Mouse (Mus musculus) midbrain, embryonic 11.5 days (tissue): Measurements from ENCODE around the gene Gm45753. TPM values are rescaled to one million over a fixed set of nuclear protein-coding genes. Genes with fewer than 3 reads are reported as not detected.
A peak's percentile ranks its signal among the peaks of the same experiment; 100 is the strongest.

Experiments used
- ATAC-seq: fragments of 200-750 bp; cut with Nextera tagmentation; 2 replicates; pipeline ENCODE4 v1.8.0; 2017; ENCODE audit warnings: moderate TSS enrichment, moderate library complexity; ENCODE audit not compliant: low FRiP score
- DNase-seq: peaks from one replicate; pipeline ENCODE4 v3.0.0; 2015; ENCODE audit warnings: low spot score; ENCODE audit errors: missing footprints
- H3K27ac ChIP-seq: fragments of 300-500 bp; sonication (generic); 2 replicates; pipeline ENCODE4 v1.5.1; 2014; ENCODE audit warnings: low read depth, low read length
- H3K27me3 ChIP-seq: fragments of 300-500 bp; sonication (generic); 2 replicates; pipeline ENCODE4 v1.6.1; 2014; ENCODE audit warnings: mild to moderate bottlenecking, low read length, moderate library complexity, mixed read lengths; ENCODE audit not compliant: control insufficient read depth, insufficient read depth
- H3K36me3 ChIP-seq: fragments of 300-500 bp; sonication (generic); 2 replicates; pipeline ENCODE4 v1.6.1; 2014; ENCODE audit warnings: mild to moderate bottlenecking, low read length, moderate library complexity, mixed read lengths; ENCODE audit not compliant: control insufficient read depth, insufficient read depth
- H3K4me1 ChIP-seq: fragments of 300-500 bp; sonication (generic); 2 replicates; pipeline ENCODE4 v1.6.1; 2014; ENCODE audit warnings: low read length; ENCODE audit not compliant: control insufficient read depth, insufficient read depth
- H3K4me2 ChIP-seq: fragments of 300-500 bp; sonication (generic); 2 replicates; pipeline ENCODE4 v1.6.1; 2014; ENCODE audit warnings: mild to moderate bottlenecking, moderate library complexity
- H3K4me3 ChIP-seq: fragments of 300-500 bp; sonication (generic); 2 replicates; pipeline ENCODE4 v1.5.1; 2014; ENCODE audit warnings: low read depth, low read length
- H3K9ac ChIP-seq: fragments of 300-500 bp; sonication (generic); 2 replicates; pipeline ENCODE4 v1.6.1; 2014; ENCODE audit warnings: low read length
- H3K9me3 ChIP-seq: fragments of 300-500 bp; sonication (generic); 2 replicates; pipeline ENCODE4 v1.6.1; 2016; ENCODE audit warnings: low read length; ENCODE audit not compliant: control insufficient read depth
- WGBS: fragments of 180-500 bp; shearing (Covaris S2); extraction: QIAGEN DNeasy Blood & Tissue Kit; methylation state at CpG from one replicate; pipeline ENCODE4 v1.1.7; 2014; 5-methylcytosine and 5-hydroxymethylcytosine counted together
- polyA plus RNA-seq: library from polyadenylated mRNA; unstranded; fragments of >200 nt; fragmentation: Nextera tagmentation; extraction: Ambion mirVana; gene quantifications from 2 replicates; pipeline ENCODE4 v1.2.1, GENCODE M21; 2014

Gm45753 gene
- polyA plus RNA-seq, 1 experiment from 2014 or later: 0.08 TPM

DNA sequence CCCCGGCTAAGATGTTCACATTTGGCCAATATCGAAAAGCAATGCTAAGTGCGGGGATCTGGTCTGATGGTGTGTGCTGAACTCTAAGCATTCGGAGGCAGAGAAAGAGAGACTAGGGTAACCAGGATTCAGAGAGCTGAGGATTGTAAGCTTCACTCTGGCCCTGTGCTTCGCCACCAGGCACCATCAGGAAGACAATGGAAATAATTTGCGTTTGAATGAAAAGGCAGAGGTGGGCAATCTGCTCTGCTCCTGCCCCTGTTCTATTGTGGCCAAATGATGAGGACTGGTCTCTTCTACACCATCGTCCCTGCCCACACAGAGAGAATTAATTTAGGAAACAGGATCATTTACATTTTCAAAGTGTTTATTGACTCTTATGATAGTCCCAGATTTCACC, 62.0 kb downstream of the Gm45753 start:
- H3K9me3 ChIP-seq: no peaks in the 10 kb centered on the region
- ATAC-seq (no peak), DNase-seq (peak; percentile 86)
- 27% methylated on average over 7 of the region's 7 CpGs for WGBS
- H3K4me1 ChIP-seq: no peaks in the 10 kb centered on the region
- H3K36me3 ChIP-seq: no peaks in the 10 kb centered on the region
- no peak overlapping the region for H3K9ac ChIP-seq
- no peaks in the 10 kb centered on the region for H3K27me3 ChIP-seq
- no peak overlapping the region for H3K4me3 ChIP-seq
- no peak overlapping the region for H3K4me2 ChIP-seq
- H3K27ac ChIP-seq: no peak overlapping the region

DNA sequence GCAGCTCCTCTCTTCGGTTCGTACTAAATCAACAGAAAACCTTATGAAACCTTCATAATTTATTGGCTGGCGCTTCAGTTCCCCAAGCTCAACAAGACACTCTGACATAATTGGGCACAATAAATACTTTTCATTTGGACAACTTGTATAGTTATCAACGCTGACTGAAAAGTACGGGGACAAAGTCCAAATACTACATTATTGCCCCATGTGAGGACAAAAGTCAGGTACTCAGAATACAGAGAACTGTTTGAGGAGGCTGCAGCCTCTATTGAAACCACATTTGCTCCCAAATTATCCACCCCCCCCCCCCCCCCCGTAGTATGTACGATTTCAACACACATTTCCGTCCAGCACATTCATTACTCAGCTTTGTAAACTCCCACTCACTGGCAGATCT, 68.9 kb downstream of the Gm45753 start:
- no peak overlapping the region for H3K4me2 ChIP-seq
- ATAC-seq (no peak), DNase-seq (no peak)
- H3K9me3 ChIP-seq: no peaks in the 10 kb centered on the region
- WGBS: 96% methylated on average over 8 of the region's 8 CpGs
- no peaks in the 10 kb centered on the region for H3K27me3 ChIP-seq
- H3K4me1 ChIP-seq: no peaks in the 10 kb centered on the region
- H3K36me3 ChIP-seq: no peaks in the 10 kb centered on the region
- H3K4me3 ChIP-seq: no peak overlapping the region
- no peak overlapping the region for H3K9ac ChIP-seq
- H3K27ac ChIP-seq: no peak overlapping the region

DNA sequence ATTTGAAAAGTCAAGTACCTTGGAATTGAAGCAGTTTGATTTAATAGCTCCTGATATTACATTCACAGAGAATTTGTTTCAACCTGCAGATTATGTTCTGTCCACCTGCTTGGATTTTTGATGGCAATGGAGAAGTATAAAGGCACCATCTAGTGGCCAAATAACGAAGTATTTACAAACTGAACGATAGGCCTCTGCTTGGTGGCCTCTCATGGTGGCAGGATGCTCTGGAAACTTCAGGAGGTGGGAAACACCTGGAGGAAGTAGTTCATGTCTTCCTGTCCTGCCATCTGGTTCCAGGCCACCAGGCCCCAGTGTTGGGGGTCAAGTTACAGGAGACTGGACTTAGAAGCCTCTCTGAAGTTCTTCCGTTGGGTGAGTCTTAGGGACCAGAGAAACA, 70.0 kb downstream of the Gm45753 start:
- 0 out of 2 replicates have a peak, but pooled peaks have one; percentile 17 for ATAC-seq
- H3K27me3 ChIP-seq: no peaks in the 10 kb centered on the region
- DNase-seq: no peak

DNA sequence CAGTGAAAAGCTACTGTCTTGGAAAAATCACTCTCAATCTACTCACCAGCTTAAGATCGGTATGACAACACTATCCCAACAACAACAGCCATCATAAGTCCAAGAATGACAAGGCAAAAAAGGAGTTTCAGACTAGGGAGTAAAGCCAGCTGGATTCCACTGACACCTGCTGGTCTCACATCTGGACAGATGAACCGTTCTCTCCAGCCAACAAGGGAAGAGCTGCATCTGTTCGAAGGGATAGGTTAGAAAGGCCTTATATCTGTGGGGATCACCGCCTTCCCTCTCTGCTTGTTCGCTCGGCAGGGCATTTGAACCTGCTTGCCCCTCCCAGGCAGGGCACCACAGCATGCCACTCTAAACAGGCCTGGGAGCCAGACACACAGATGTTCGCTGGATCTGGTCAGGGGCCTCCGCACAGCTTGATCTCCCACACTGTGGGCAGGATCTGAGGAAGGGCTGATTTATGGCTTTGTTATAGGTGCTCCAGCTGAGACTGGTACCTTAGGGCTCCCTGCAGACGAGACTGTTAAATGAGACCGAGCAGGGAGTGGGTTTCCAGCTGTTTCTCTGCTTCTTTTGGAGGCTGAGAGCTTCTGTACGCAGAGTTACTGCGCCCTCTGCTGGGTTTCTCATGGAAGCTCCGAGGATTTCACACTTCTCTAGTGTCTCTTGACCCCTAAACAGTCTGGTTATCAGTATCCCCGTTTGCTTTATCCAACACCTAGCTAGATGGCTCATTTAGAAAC, 71.9 kb downstream of the Gm45753 start:
- Histone ChIP-seq H3K36me3 (no peaks in the 10 kb centered on the region), H3K9ac (no peak overlapping the region), H3K27ac (no peak overlapping the region), H3K9me3 (no peaks in the 10 kb centered on the region), H3K4me3 (no peak overlapping the region), H3K4me2 (peak overlapping the region; percentile 25; the same call in 1 of the 2 replicates), H3K4me1 (peaks cover 3% of the 10 kb centered on the region; the same call in 1 of the 2 replicates), H3K27me3 (no peaks in the 10 kb centered on the region)
- WGBS: 23% methylated on average over 14 of the region's 14 CpGs
- ATAC-seq (peak; percentile 72), DNase-seq (peak; percentile 96)

More for the DNA sequence above, 70.0 kb downstream of the Gm45753 start:
- Histone ChIP-seq H3K9me3 (no peaks in the 10 kb centered on the region), H3K4me3 (no peak overlapping the region), H3K27ac (no peak overlapping the region), H3K4me2 (no peak overlapping the region), H3K9ac (no peak overlapping the region), H3K36me3 (no peaks in the 10 kb centered on the region), H3K4me1 (no peaks in the 10 kb centered on the region)
- WGBS: 26% methylated on average over 3 of the region's 3 CpGs

DNA sequence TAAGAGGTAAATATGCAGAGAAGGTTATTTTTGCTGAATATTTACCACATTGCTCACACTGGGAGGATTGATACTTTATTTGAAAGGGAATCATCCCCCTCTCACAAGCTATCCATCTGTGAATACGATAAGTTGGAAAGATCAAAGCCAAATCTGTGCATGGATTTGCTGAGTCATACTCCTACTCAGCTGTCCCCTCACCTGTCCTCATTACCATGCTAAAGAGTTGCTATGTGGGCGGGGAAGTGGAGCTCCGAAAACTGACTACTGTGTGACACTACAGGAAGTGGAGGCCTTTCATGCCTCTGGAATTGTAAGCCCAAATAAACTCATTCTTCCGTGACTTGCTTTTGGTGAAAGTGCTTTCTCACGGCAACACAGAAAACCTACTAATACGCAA, 73.0 kb downstream of the Gm45753 start:
- ATAC-seq (no peak), DNase-seq (no peak)
- H3K27ac ChIP-seq: no peak overlapping the region
- H3K9me3 ChIP-seq: no peaks in the 10 kb centered on the region
- H3K27me3 ChIP-seq: no peaks in the 10 kb centered on the region
- no peak overlapping the region for H3K4me3 ChIP-seq
- no peak overlapping the region for H3K4me2 ChIP-seq
- no peak overlapping the region for H3K9ac ChIP-seq
- WGBS: 85% methylated on average over 6 of the region's 6 CpGs
- no peaks in the 10 kb centered on the region for H3K36me3 ChIP-seq
- peaks cover 3% of the 10 kb centered on the region; the same call in 1 of the 2 replicates for H3K4me1 ChIP-seq

DNA sequence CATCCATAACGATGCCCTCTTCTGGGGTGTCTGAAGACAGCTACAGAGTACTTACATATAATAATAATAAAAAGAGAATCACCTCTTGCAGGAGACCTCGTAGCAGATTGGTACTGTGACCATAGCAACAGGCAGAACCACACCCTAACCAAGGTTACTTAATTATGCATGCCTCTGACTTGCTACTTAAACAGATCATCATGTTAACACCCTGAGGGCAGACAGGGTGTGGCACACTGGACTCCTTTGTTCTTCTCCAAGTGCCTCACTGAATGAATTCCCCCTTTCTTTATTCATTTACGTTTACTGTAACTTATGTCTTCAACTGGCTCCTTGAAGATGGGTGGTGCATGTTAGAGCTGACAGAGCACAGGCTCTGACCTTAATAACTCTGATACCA, 75.0 kb downstream of the Gm45753 start:
- DNase-seq (no peak), ATAC-seq (no peak)
- Histone ChIP-seq H3K4me1 (peaks cover 3% of the 10 kb centered on the region; the same call in 1 of the 2 replicates), H3K9ac (no peak overlapping the region), H3K27me3 (no peaks in the 10 kb centered on the region), H3K4me3 (no peak overlapping the region), H3K27ac (no peak overlapping the region), H3K36me3 (no peaks in the 10 kb centered on the region), H3K9me3 (no peaks in the 10 kb centered on the region), H3K4me2 (no peak overlapping the region)
- WGBS: 78% methylated on average over 3 of the region's 3 CpGs

Other genes with a start within 250 kb of the Gm45753 start
- gene Mtnr1a, start 239.3 kb downstream of the Gm45753 start, polyA plus RNA-seq: 0.14 and 0.63 TPM in 2 replicates
- gene F11, start 46.4 kb downstream of the Gm45753 start, polyA plus RNA-seq: not detected in 2 replicates
- gene Klkb1, start 13.6 kb downstream of the Gm45753 start, polyA plus RNA-seq: 0.03 TPM in 1 of 2 replicates, not detected in the other
- 2.4 and 2.9 TPM in 2 replicates for gene Cyp4v3, start 24.8 kb upstream of the Gm45753 start, polyA plus RNA-seq
- gene Fam149a, start 73.8 kb upstream of the Gm45753 start, polyA plus RNA-seq: 8.1 and 9.8 TPM in 2 replicates
- gene Tlr3, start 102.6 kb upstream of the Gm45753 start, polyA plus RNA-seq: 1.3 and 1.5 TPM in 2 replicates
- 71.9 and 79.8 TPM in 2 replicates for gene Sorbs2, start 199.3 kb upstream of the Gm45753 start, polyA plus RNA-seq